Mouse (Mus musculus): ENCODE results near the gene Ttc7b. TPM values are rescaled to one million over a fixed set of nuclear protein-coding genes. Genes with fewer than 3 reads are reported as not detected.
A peak's percentile ranks its signal among the peaks of the same experiment; 100 is the strongest.

Gene Ttc7b
- polyA plus RNA-seq, 1 experiment from 2014 or later: 5.3 TPM

DNA sequence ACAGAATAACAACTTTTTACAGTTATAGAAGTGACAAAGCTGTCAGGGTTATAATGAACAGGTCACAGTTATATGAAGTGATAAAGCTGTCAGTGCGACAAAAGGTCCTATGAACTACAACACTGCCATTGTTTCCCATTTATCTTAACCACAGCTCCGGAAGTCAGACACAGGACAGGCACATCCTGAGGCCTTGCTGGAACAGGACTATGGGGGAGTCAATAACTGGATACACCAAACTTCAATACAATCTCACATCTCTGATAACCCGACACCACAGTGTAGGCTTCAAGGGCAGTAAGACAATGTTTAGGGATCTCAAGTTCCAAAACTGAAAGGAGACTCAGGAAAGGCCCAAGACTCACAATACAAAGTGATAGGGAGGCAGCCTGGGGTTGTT, 45.1 kb downstream of the Ttc7b start:
- Histone ChIP-seq H3K9ac (no peak overlapping the region), H3K27me3 (no peaks in the 10 kb centered on the region), H3K4me1 (no peaks in the 10 kb centered on the region), H3K36me3 (0 out of 2 replicates have a peak, but pooled peaks cover 3% of the 10 kb centered on the region), H3K27ac (no peak overlapping the region), H3K4me2 (replicated peaks) (no peak overlapping the region), H3K4me3 (no peak overlapping the region), H3K9me3 (no peaks in the 10 kb centered on the region)
- ATAC-seq (ENCODE audit: insufficient number of reproducible peaks, insufficient read depth, low FRiP score, low TSS enrichment): no peak
- 80% methylated on average over 3 of the region's 3 CpGs for WGBS

- WGBS: 89% methylated on average over 3 of the region's 3 CpGs
- no peak for ATAC-seq (ENCODE audit: insufficient number of reproducible peaks, insufficient read depth, low FRiP score, low TSS enrichment)
- Histone ChIP-seq H3K4me2 (replicated peaks) (no peak overlapping the region), H3K9ac (no peak overlapping the region), H3K4me1 (no peaks in the 10 kb centered on the region), H3K9me3 (no peaks in the 10 kb centered on the region), H3K27ac (no peak overlapping the region), H3K27me3 (no peaks in the 10 kb centered on the region), H3K36me3 (0 out of 2 replicates have a peak, but pooled peaks cover 3% of the 10 kb centered on the region), H3K4me3 (no peak overlapping the region)
Observed at GRCm38 (mm10) chr12:100474661-100475321, 45.8 kb downstream of the Ttc7b start.

DNA sequence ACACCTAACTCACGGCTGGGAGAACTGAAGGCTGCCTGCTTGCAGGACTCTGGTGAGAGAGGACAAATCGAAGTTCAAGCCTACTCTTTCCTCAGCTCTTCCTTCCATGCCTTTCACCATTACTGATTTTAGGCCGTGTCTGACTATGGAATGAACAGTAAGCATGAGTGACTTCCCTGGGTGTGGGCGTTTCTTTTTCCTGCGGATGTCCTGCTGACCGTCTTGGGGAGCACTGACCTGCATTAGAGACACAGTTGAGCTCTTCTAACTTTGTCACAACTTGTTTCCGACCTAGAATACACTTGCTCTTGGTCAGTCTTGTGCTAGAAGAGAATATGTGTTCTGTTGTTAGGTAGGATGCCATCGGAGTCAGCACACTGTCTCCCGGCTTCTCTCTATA, 50.3 kb downstream of the Ttc7b start:
- 86% methylated on average over 9 of the region's 9 CpGs for WGBS
- H3K4me2 ChIP-seq (replicated peaks): no peak overlapping the region
- no peaks in the 10 kb centered on the region for H3K9me3 ChIP-seq
- H3K4me3 ChIP-seq: no peak overlapping the region
- no peak for ATAC-seq (ENCODE audit: insufficient number of reproducible peaks, insufficient read depth, low FRiP score, low TSS enrichment)
- no peak overlapping the region for H3K27ac ChIP-seq
- H3K9ac ChIP-seq: no peak overlapping the region
- 0 out of 2 replicates have a peak, but pooled peaks cover 3% of the 10 kb centered on the region for H3K4me1 ChIP-seq
- H3K36me3 ChIP-seq: 0 out of 2 replicates have a peak, but pooled peaks cover 9% of the 10 kb centered on the region
- H3K27me3 ChIP-seq: no peaks in the 10 kb centered on the region

DNA sequence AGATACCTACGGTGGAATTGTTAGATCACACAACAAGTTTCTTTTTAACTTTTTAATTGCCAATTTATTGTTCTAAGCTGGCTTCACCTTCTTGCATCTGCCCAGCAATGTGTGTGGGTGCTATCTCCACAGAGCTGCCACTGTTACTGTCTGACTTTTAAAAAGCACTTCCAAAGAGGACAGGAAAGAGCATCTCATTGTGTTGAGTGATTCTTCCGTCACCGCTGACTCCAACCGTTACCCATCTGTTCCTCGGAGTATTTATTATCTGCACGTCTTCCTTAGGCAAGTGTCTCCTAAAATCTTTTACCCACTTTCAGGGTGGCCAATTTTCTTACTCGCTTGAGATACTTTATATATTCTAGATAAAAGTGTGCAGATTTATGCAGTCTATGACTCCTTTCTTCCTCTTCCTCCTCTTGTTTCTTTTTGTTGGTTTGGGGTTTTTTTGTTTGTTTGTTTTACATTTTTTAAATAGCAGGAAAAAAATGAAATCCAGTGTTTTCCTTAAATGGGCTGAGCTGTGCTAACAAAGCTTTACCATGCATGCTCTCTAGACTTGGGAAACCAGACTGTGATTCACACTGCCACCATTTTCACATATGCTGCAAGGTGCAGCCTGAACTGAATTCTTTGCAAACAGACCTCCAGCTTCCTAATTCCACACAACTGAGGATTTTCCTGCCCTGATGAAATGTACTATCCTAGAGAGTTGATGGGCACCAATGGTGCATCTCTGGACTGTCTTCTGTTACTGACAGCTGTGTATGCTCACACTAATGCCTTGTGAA, 50.9 kb downstream of the Ttc7b start:
- Histone ChIP-seq H3K4me1 (0 out of 2 replicates have a peak, but pooled peaks cover 3% of the 10 kb centered on the region), H3K27me3 (no peaks in the 10 kb centered on the region), H3K9ac (no peak overlapping the region), H3K27ac (no peak overlapping the region), H3K4me3 (no peak overlapping the region), H3K4me2 (replicated peaks) (no peak overlapping the region), H3K9me3 (no peaks in the 10 kb centered on the region), H3K36me3 (0 out of 2 replicates have a peak, but pooled peaks cover 9% of the 10 kb centered on the region)
- WGBS: 89% methylated on average over 7 of the region's 7 CpGs
- no peak for ATAC-seq (ENCODE audit: insufficient number of reproducible peaks, insufficient read depth, low FRiP score, low TSS enrichment)

DNA sequence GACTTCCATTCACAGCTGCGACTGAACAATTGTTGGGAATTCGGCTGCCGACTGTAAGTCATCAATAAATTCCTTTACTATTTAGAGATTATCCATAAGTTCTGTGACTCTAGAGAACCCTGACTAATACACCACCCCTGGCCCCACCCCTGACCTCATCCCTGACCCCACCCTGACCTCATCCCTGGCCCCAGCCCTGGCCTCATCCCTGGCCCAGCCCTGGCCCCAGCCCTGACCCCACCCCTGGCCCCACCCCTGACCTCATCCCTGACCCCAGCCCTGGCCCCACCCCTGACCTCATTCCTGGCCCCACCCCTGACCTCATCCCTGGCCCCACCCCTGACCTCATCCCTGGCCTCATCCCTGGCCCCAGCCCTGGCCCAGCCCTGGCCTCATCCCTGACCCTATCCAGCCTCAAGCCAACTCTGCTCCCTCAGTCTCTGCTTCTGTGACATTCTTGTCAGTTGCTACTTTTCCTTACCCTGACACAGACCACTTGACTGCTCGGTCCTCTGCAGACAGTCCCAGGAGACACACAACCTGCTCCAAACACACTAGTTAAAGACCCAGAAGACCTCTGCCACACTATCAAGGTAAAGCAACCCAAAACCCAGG, 55.4 kb downstream of the Ttc7b start:
- no peak for ATAC-seq (ENCODE audit: insufficient number of reproducible peaks, insufficient read depth, low FRiP score, low TSS enrichment)
- no peaks in the 10 kb centered on the region for H3K27me3 ChIP-seq
- WGBS: 79% methylated on average over 3 of the region's 4 CpGs
- H3K4me3 ChIP-seq: no peak overlapping the region
- H3K9me3 ChIP-seq: no peaks in the 10 kb centered on the region
- H3K27ac ChIP-seq: no peak overlapping the region
- no peak overlapping the region for H3K9ac ChIP-seq
- 0 out of 2 replicates have a peak, but pooled peaks cover 3% of the 10 kb centered on the region for H3K4me1 ChIP-seq
- 0 out of 2 replicates have a peak, but pooled peaks cover 6% of the 10 kb centered on the region for H3K36me3 ChIP-seq
- no peak overlapping the region for H3K4me2 ChIP-seq (replicated peaks)

GRCm38 (mm10) chr12:100457701-100458100, 62.9 kb downstream of the Ttc7b start:
- Histone ChIP-seq H3K27ac (no peak overlapping the region), H3K4me1 (no peaks in the 10 kb centered on the region), H3K4me3 (no peak overlapping the region), H3K27me3 (no peaks in the 10 kb centered on the region), H3K9ac (no peak overlapping the region), H3K9me3 (no peaks in the 10 kb centered on the region), H3K36me3 (no peaks in the 10 kb centered on the region), H3K4me2 (replicated peaks) (no peak overlapping the region)
- 94% methylated on average over 7 of the region's 7 CpGs for WGBS
- no peak for ATAC-seq (ENCODE audit: insufficient number of reproducible peaks, insufficient read depth, low FRiP score, low TSS enrichment)

- 65% methylated on average over 10 of the region's 10 CpGs for WGBS
- H3K4me2 ChIP-seq (replicated peaks): no peak overlapping the region
- no peaks in the 10 kb centered on the region for H3K27me3 ChIP-seq
- H3K36me3 ChIP-seq: no peaks in the 10 kb centered on the region
- H3K4me3 ChIP-seq: no peak overlapping the region
- no peaks in the 10 kb centered on the region for H3K9me3 ChIP-seq
- no peaks in the 10 kb centered on the region for H3K4me1 ChIP-seq
- H3K27ac ChIP-seq: no peak overlapping the region
- ATAC-seq (ENCODE audit: insufficient number of reproducible peaks, insufficient read depth, low FRiP score, low TSS enrichment): no peak
- no peak overlapping the region for H3K9ac ChIP-seq
Observed at GRCm38 (mm10) chr12:100456257-100456975, 64.2 kb downstream of the Ttc7b start.

- Histone ChIP-seq H3K27ac (no peak overlapping the region), H3K4me3 (no peak overlapping the region), H3K36me3 (no peaks in the 10 kb centered on the region), H3K9me3 (no peaks in the 10 kb centered on the region), H3K4me2 (replicated peaks) (no peak overlapping the region), H3K27me3 (no peaks in the 10 kb centered on the region), H3K4me1 (no peaks in the 10 kb centered on the region), H3K9ac (no peak overlapping the region)
- 74% methylated on average over 2 of the region's 2 CpGs for WGBS
- ATAC-seq (ENCODE audit: insufficient number of reproducible peaks, insufficient read depth, low FRiP score, low TSS enrichment): no peak
Observed at GRCm38 (mm10) chr12:100455453-100455852, 65.2 kb downstream of the Ttc7b start.

- Histone ChIP-seq H3K4me1 (peaks cover 22% of the 10 kb centered on the region), H3K27ac (peak overlapping the region; percentile 30; the same call in 1 of the 2 replicates), H3K36me3 (peaks cover 7% of the 10 kb centered on the region; the same call in 1 of the 2 replicates), H3K9me3 (no peaks in the 10 kb centered on the region), H3K4me2 (replicated peaks) (no peak overlapping the region), H3K4me3 (no peak overlapping the region), H3K9ac (no peak overlapping the region), H3K27me3 (no peaks in the 10 kb centered on the region)
- WGBS: 49% methylated on average over 12 of the region's 12 CpGs
- no peak for ATAC-seq (ENCODE audit: insufficient number of reproducible peaks, insufficient read depth, low FRiP score, low TSS enrichment)
Observed at GRCm38 (mm10) chr12:100447701-100448277, 72.8 kb downstream of the Ttc7b start.

GRCm38 (mm10) chr12:100447161-100447560, 73.5 kb downstream of the Ttc7b start:
- WGBS: 70% methylated on average over 6 of the region's 6 CpGs
- no peak for ATAC-seq (ENCODE audit: insufficient number of reproducible peaks, insufficient read depth, low FRiP score, low TSS enrichment)

DNA sequence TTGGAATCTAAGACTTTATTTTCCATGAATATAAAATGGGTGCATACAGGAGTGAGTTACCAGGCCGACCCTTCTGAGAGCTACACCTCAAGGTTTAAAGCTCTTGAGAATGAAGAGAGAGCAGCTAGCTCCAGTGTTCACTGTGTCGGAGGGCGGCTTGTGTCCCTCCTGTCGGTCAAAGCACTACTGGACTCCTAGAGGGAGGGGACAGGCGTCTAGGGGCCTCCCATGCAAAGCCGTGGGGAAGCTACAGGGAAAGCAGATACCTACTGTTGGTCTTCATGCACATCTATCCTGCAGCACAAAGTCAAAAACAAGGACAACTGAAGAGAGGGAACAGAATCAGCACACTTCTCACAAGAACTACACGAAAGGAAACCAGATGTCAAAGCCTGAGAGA, 74.9 kb downstream of the Ttc7b start:
- Histone ChIP-seq H3K4me3 (no peak overlapping the region), H3K9ac (no peak overlapping the region), H3K4me1 (peaks cover 22% of the 10 kb centered on the region), H3K4me2 (replicated peaks) (no peak overlapping the region), H3K27ac (no peak overlapping the region), H3K27me3 (no peaks in the 10 kb centered on the region), H3K36me3 (peaks cover 16% of the 10 kb centered on the region; the same call in 1 of the 2 replicates), H3K9me3 (no peaks in the 10 kb centered on the region)
- no peak for ATAC-seq (ENCODE audit: insufficient number of reproducible peaks, insufficient read depth, low FRiP score, low TSS enrichment)
- WGBS: 92% methylated on average over 7 of the region's 7 CpGs

More at GRCm38 (mm10) chr12:100447161-100447560, 73.5 kb downstream of the Ttc7b start:
- no peak overlapping the region for H3K9ac ChIP-seq
- H3K4me1 ChIP-seq: peaks cover 22% of the 10 kb centered on the region
- H3K4me2 ChIP-seq (replicated peaks): no peak overlapping the region
- H3K4me3 ChIP-seq: no peak overlapping the region
- peaks cover 13% of the 10 kb centered on the region; the same call in 1 of the 2 replicates for H3K36me3 ChIP-seq
- H3K27me3 ChIP-seq: no peaks in the 10 kb centered on the region
- H3K27ac ChIP-seq: no peak overlapping the region
- H3K9me3 ChIP-seq: no peaks in the 10 kb centered on the region

All from embryonic facial prominence, embryonic 12.5 days (tissue).